Mouse (Mus musculus): ENCODE measurements around the gene Gm21861.
"Not testable (repeated sequence)": the region's sequence is repeated elsewhere in the genome, so short reads cannot be mapped to it uniquely, and the experiment has no call there.

Gene Gm21861

GRCm38 (mm10) chrY:58814497-58814896, at the start of gene Gm21861:
TSS of gene Gm21861 (minus strand) at chrY:58814597.
- not testable (repeated sequence) for DNase-seq (ENCODE audit: low spot score)
